Mouse (Mus musculus): ENCODE data around the gene Clns1a. TPM values are rescaled to one million over a fixed set of nuclear protein-coding genes. Genes with fewer than 3 reads are reported as not detected.

Clns1a gene
- polyA plus RNA-seq (2012; ENCODE audit: insufficient read depth, low replicate concordance): 12.3 and 28.6 TPM in 2 replicates

DNA sequence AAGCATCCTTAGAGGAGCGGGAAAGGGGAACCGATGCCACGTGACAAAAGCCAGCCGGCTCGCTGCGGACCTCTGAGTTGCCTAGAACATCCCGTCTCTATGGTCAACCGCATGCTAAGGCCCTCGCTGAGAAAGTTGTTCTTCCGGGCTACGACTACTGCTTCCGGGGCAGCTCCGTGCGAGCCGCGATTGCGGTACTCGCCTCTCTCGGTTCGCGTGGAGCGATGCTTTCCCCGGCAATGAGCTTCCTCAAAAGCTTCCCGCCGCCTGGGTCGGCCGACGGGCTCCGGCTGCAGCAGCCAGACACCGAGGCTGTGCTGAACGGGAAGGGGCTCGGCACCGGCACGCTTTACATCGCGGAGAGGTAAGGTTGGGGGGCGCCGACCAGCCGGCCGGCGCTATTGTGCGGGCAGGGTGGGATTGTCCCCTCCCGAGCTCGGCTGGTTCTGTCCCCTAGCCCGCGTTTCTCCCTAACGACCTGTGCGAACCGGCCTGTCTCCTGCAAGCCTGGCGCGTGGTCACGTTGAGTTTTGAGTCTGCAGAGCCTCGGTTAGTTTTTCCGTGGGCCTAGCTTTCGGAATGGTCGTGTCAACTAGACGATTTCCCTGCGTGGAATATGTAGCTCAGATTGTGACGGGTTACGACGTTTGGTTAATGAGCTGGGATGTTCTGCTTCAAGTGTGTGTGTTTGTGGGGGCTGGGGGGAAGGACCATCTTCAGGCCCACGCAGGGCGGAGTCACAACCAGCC lies at the start of gene Clns1a:
Gene Clns1a, plus strand, starts transcription at position 129 of the 749 bp plus-strand sequence.
- TF ChIP-seq FLI1 (IDR thresholded peaks at IDR 0.05; ENCODE audit: low read length) (no peak), GATA1 (IDR thresholded peaks at IDR 0.05; ENCODE audit: borderline replicate concordance, low read length) (no peak)

GRCm38 (mm10) chr7:97647656-97648055 lies 48.8 kb upstream of the Clns1a start:
- Histone ChIP-seq H3K27me3 (replicated peaks) (no peaks in the 10 kb centered on the region), H3K36me3 (replicated peaks; ENCODE audit: low read length) (peaks cover 52% of the 10 kb centered on the region), H3K4me1 (peaks cover 30% of the 10 kb centered on the region), H3K4me3 (replicated peaks) (no peak overlapping the region), H3K9me3 (no peaks in the 10 kb centered on the region)
- TF ChIP-seq FLI1 (IDR thresholded peaks at IDR 0.05; ENCODE audit: low read length) (no peak), GATA1 (IDR thresholded peaks at IDR 0.05; ENCODE audit: borderline replicate concordance, low read length) (no peak)

More for the DNA sequence above, at the start of gene Clns1a:
- H3K4me1 ChIP-seq: peaks cover 29% of the 10 kb centered on the region
- peaks cover 26% of the 10 kb centered on the region for H3K36me3 ChIP-seq (replicated peaks; ENCODE audit: low read length)
- no peaks in the 10 kb centered on the region for H3K27me3 ChIP-seq (replicated peaks)
- peak within 1 kb of the TSS; percentile 92 for H3K4me3 ChIP-seq (replicated peaks)
- no peaks in the 10 kb centered on the region for H3K9me3 ChIP-seq

DNA sequence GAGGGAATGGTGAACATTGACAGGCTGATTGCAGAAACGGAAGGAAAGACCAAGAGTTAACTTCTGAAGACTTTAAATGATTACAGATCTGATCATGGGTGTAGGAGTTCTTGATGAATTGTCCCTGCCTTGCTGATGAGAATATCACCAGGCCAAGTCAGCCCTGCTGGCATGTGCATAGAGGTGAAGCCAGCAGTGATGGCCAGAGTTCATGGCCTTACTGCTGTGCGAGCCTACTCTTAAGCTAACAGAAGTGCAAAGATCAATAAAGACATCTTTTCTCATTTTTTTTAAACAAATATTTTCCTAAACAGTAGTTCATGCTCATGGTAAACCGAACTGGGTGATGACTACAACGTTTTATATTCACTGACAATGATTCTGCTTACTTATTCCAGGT lies 45.7 kb upstream of the Clns1a start:
- H3K9me3 ChIP-seq: no peaks in the 10 kb centered on the region
- TF ChIP-seq GATA1 (IDR thresholded peaks at IDR 0.05; ENCODE audit: borderline replicate concordance, low read length): no peak
- no peak for TF ChIP-seq FLI1 (IDR thresholded peaks at IDR 0.05; ENCODE audit: low read length)
- no peaks in the 10 kb centered on the region for H3K27me3 ChIP-seq (replicated peaks)

GRCm38 (mm10) chr7:97656144-97656543 lies 40.3 kb upstream of the Clns1a start:
- Histone ChIP-seq H3K4me3 (replicated peaks) (no peak overlapping the region), H3K9me3 (no peaks in the 10 kb centered on the region)

More for the DNA sequence above, 45.7 kb upstream of the Clns1a start:
- H3K4me3 ChIP-seq (replicated peaks): no peak overlapping the region
- H3K4me1 ChIP-seq: peaks cover 11% of the 10 kb centered on the region
- peaks cover 72% of the 10 kb centered on the region for H3K36me3 ChIP-seq (replicated peaks; ENCODE audit: low read length)

GRCm38 (mm10) chr7:97661634-97662033 lies 34.8 kb upstream of the Clns1a start:
- no peaks in the 10 kb centered on the region; the same call in 1 of the 2 replicates for H3K4me1 ChIP-seq
- H3K4me3 ChIP-seq (replicated peaks): no peak overlapping the region
- no peaks in the 10 kb centered on the region for H3K9me3 ChIP-seq
- no peaks in the 10 kb centered on the region for H3K27me3 ChIP-seq (replicated peaks)
- TF ChIP-seq GATA1 (IDR thresholded peaks at IDR 0.05; ENCODE audit: borderline replicate concordance, low read length) (no peak), FLI1 (IDR thresholded peaks at IDR 0.05; ENCODE audit: low read length) (no peak)
- H3K36me3 ChIP-seq (replicated peaks; ENCODE audit: low read length): peaks cover 82% of the 10 kb centered on the region

More at GRCm38 (mm10) chr7:97656144-97656543, 40.3 kb upstream of the Clns1a start:
- Histone ChIP-seq H3K36me3 (replicated peaks; ENCODE audit: low read length) (peaks cover 81% of the 10 kb centered on the region), H3K27me3 (replicated peaks) (no peaks in the 10 kb centered on the region), H3K4me1 (no peaks in the 10 kb centered on the region)
- TF ChIP-seq FLI1 (IDR thresholded peaks at IDR 0.05; ENCODE audit: low read length) (no peak), GATA1 (IDR thresholded peaks at IDR 0.05; ENCODE audit: borderline replicate concordance, low read length) (no peak)

DNA sequence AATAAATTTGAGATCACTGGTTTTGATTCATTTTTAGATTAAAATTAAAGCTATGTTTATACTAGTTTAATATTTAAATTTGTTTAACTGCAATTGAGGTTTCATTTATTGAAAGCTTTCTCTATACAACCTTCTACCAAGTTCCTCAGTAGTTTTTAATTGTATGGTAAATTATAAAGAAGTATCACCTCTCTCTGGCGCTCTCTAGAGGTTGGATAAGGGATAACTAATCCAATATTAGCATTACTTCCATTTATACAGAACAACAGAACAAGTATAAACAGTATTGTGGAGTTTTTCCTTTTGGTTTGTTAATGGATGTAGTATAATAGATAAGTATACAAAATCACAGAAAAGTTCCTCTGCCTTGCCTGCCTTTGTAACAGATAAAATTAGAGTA lies 17.2 kb upstream of the Clns1a start:
- Histone ChIP-seq H3K4me1 (no peaks in the 10 kb centered on the region), H3K27me3 (replicated peaks) (no peaks in the 10 kb centered on the region), H3K9me3 (no peaks in the 10 kb centered on the region), H3K36me3 (replicated peaks; ENCODE audit: low read length) (peaks cover 91% of the 10 kb centered on the region), H3K4me3 (replicated peaks) (no peak overlapping the region)
- no peak for TF ChIP-seq GATA1 (IDR thresholded peaks at IDR 0.05; ENCODE audit: borderline replicate concordance, low read length)
- no peak for TF ChIP-seq FLI1 (IDR thresholded peaks at IDR 0.05; ENCODE audit: low read length)

DNA sequence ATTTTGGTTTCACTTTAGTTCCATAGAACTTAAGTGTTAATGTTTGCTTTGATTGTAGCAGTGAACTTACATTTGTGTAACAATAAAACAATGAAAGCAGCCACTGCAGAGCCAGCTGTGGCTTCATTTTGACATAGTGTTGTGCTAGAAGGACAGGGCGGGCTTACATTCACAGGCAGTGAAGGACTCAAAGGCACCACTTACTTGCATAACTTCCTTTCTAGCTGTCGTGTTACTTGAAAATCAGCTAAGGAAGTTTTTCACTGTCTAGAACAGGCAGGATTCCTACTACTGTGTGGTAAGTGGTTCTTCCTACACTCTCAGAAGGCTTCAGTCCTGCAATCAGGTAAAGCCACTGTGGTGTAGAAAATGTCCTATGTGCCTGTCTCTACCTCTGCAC lies 8.6 kb upstream of the Clns1a start:
- no peaks in the 10 kb centered on the region for H3K4me1 ChIP-seq
- no peaks in the 10 kb centered on the region for H3K27me3 ChIP-seq (replicated peaks)
- H3K36me3 ChIP-seq (replicated peaks; ENCODE audit: low read length): peaks cover 56% of the 10 kb centered on the region
- TF ChIP-seq GATA1 (IDR thresholded peaks at IDR 0.05; ENCODE audit: borderline replicate concordance, low read length) (no peak), FLI1 (IDR thresholded peaks at IDR 0.05; ENCODE audit: low read length) (no peak)
- no peak overlapping the region for H3K4me3 ChIP-seq (replicated peaks)
- H3K9me3 ChIP-seq: no peaks in the 10 kb centered on the region

DNA sequence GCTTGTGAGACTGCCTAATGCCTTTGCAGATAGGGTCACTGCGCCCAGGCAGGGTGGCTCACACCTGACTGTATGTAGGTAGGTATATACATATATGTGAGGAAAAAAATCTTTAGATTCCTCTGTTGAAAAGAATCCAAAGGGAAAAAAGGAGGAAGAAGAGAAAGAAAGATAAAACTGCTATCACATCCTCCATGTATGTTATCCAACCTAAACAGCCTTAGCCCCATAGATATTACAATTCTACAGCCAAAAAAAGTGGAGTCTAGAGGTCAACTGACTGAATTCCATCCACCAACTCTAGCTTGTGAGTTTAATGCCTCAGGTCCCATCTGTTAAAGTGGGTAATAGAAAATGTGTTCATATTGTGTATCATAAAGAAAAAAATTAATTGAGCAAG lies 993 bp upstream of the Clns1a start:
- Histone ChIP-seq H3K4me3 (replicated peaks) (no peak overlapping the region), H3K9me3 (no peaks in the 10 kb centered on the region), H3K36me3 (replicated peaks; ENCODE audit: low read length) (peaks cover 21% of the 10 kb centered on the region), H3K27me3 (replicated peaks) (no peaks in the 10 kb centered on the region), H3K4me1 (peaks cover 29% of the 10 kb centered on the region)
- TF ChIP-seq FLI1 (IDR thresholded peaks at IDR 0.05; ENCODE audit: low read length) (no peak), GATA1 (IDR thresholded peaks at IDR 0.05; ENCODE audit: borderline replicate concordance, low read length) (no peak)

GRCm38 (mm10) chr7:97696133-97696505 lies 315 bp upstream of the Clns1a start:
- Histone ChIP-seq H3K4me3 (replicated peaks) (peak overlapping the region; percentile 92), H3K36me3 (replicated peaks; ENCODE audit: low read length) (peaks cover 23% of the 10 kb centered on the region), H3K27me3 (replicated peaks) (no peaks in the 10 kb centered on the region), H3K9me3 (no peaks in the 10 kb centered on the region), H3K4me1 (peaks cover 29% of the 10 kb centered on the region)
- no peak for TF ChIP-seq FLI1 (IDR thresholded peaks at IDR 0.05; ENCODE audit: low read length)

GRCm38 (mm10) chr7:97700173-97700572 lies 3.7 kb downstream of the Clns1a start:
- TF ChIP-seq GATA1 (IDR thresholded peaks at IDR 0.05; ENCODE audit: borderline replicate concordance, low read length) (no peak), FLI1 (IDR thresholded peaks at IDR 0.05; ENCODE audit: low read length) (no peak)
- no peaks in the 10 kb centered on the region for H3K9me3 ChIP-seq
- H3K4me3 ChIP-seq (replicated peaks): no peak overlapping the region
- peaks cover 42% of the 10 kb centered on the region for H3K4me1 ChIP-seq
- peaks cover 44% of the 10 kb centered on the region for H3K36me3 ChIP-seq (replicated peaks; ENCODE audit: low read length)
- H3K27me3 ChIP-seq (replicated peaks): no peaks in the 10 kb centered on the region

Data from megakaryocyte, embryonic 14.5 days (primary cell).